Mouse (Mus musculus): ENCODE results near the gene Cubn.

Cubn gene

GRCm38 (mm10) chr2:13484566-13484965, 7.0 kb downstream of the Cubn start:
- DNase-seq (ENCODE audit: low spot score), result no peak

GRCm38 (mm10) chr2:13480744-13481143, 10.9 kb downstream of the Cubn start:
- no peak for DNase-seq (ENCODE audit: low spot score)

- DNase-seq (ENCODE audit: low spot score), result no peak
These were observed 12.4 kb downstream of the Cubn start for GRCm38 (mm10) chr2:13479165-13479564.

- no peak for DNase-seq (ENCODE audit: low spot score)
These were observed 21.5 kb downstream of the Cubn start for GRCm38 (mm10) chr2:13470108-13470507.

GRCm38 (mm10) chr2:13469641-13470040, 22.0 kb downstream of the Cubn start:
- no peak for DNase-seq (ENCODE audit: low spot score)

GRCm38 (mm10) chr2:13466685-13467084, 24.9 kb downstream of the Cubn start:
- no peak for DNase-seq (ENCODE audit: low spot score)

GRCm38 (mm10) chr2:13458088-13458487, 33.5 kb downstream of the Cubn start:
- DNase-seq (ENCODE audit: low spot score), result no peak

GRCm38 (mm10) chr2:13456821-13457220, 34.8 kb downstream of the Cubn start:
- no peak for DNase-seq (ENCODE audit: low spot score)

GRCm38 (mm10) chr2:13451495-13452491, 39.8 kb downstream of the Cubn start:
- DNase-seq (ENCODE audit: low spot score), result no peak

GRCm38 (mm10) chr2:13450895-13451294, 40.7 kb downstream of the Cubn start:
- no peak for DNase-seq (ENCODE audit: low spot score)

GRCm38 (mm10) chr2:13450470-13450869, 41.1 kb downstream of the Cubn start:
- DNase-seq (ENCODE audit: low spot score), result no peak

GRCm38 (mm10) chr2:13445156-13445555, 46.5 kb downstream of the Cubn start:
- no peak for DNase-seq (ENCODE audit: low spot score)

GRCm38 (mm10) chr2:13438983-13439382, 52.6 kb downstream of the Cubn start:
- no peak for DNase-seq (ENCODE audit: low spot score)

- DNase-seq (ENCODE audit: low spot score), result no peak
These were observed 53.3 kb downstream of the Cubn start for GRCm38 (mm10) chr2:13438275-13438845.

- no peak for DNase-seq (ENCODE audit: low spot score)
These were observed 59.6 kb downstream of the Cubn start for GRCm38 (mm10) chr2:13432002-13432401.

- no peak for DNase-seq (ENCODE audit: low spot score)
These were observed 69.4 kb downstream of the Cubn start for GRCm38 (mm10) chr2:13421974-13422760.

- no peak for DNase-seq (ENCODE audit: low spot score)
These were observed 74.7 kb downstream of the Cubn start for GRCm38 (mm10) chr2:13416765-13417524.

- no peak for DNase-seq (ENCODE audit: low spot score)
These were observed 78.0 kb downstream of the Cubn start for GRCm38 (mm10) chr2:13413520-13414178.

- no peak for DNase-seq (ENCODE audit: low spot score)
These were observed 81.0 kb downstream of the Cubn start for GRCm38 (mm10) chr2:13410660-13411059.

- DNase-seq (ENCODE audit: low spot score), result no peak
These were observed 81.7 kb downstream of the Cubn start for GRCm38 (mm10) chr2:13409767-13410519.

All from ovary, postnatal 10 days (tissue).